Mouse (Mus musculus): ENCODE measurements at regions not wholly inside any gene's neighbourhood (a gene's known extent, or its start where the extent isn't known, plus 50 kb on each side); places are given as distances from the start of the nearest gene placed in this dataset.

GRCm38 (mm10) chr2:92768088-92768487 lies 146.8 kb upstream of the Syt13 start:
- intact Hi-C loops (cut with DNase I), result no loop called here
- H3K27ac ChIP-seq, result no peak overlapping the region
- no peak overlapping the region for H3K9ac ChIP-seq (ENCODE audit: low read depth, low read length)
- no peak overlapping the region for H3K4me3 ChIP-seq
- H3K4me1 ChIP-seq (ENCODE audit: control insufficient read depth, insufficient read depth, low read length), result no peaks in the 10 kb centered on the region
- no peaks in the 10 kb centered on the region for H3K79me2 ChIP-seq (replicated peaks; ENCODE audit: control insufficient read depth, insufficient read depth, low read length)
- H3K27me3 ChIP-seq (ENCODE audit: control insufficient read depth, insufficient read depth, low read length), result no peaks in the 10 kb centered on the region
- peak; percentile 34 to 45 for DNase-seq
- TF ChIP-seq CTCF (IDR thresholded peaks at IDR 0.05) (no peak), EP300 (IDR thresholded peaks at IDR 0.05; ENCODE audit: insufficient read depth, low read depth, low read length) (no peak), POLR2A (IDR thresholded peaks at IDR 0.05; ENCODE audit: insufficient read depth, low read depth, low read length) (no peak)
- no peaks in the 10 kb centered on the region for H3K36me3 ChIP-seq (ENCODE audit: control insufficient read depth, insufficient read depth, low read length)
- 22% methylated on average over 2 of the region's 2 CpGs for WGBS

- no peak for DNase-seq
- Histone ChIP-seq H3K27me3 (ENCODE audit: control insufficient read depth, insufficient read depth, low read length) (no peaks in the 10 kb centered on the region), H3K36me3 (ENCODE audit: control insufficient read depth, insufficient read depth, low read length) (no peaks in the 10 kb centered on the region), H3K4me3 (no peak overlapping the region), H3K27ac (no peak overlapping the region), H3K4me1 (ENCODE audit: control insufficient read depth, insufficient read depth, low read length) (no peaks in the 10 kb centered on the region), H3K79me2 (replicated peaks; ENCODE audit: control insufficient read depth, insufficient read depth, low read length) (no peaks in the 10 kb centered on the region), H3K9ac (ENCODE audit: low read depth, low read length) (no peak overlapping the region)
- WGBS, result 63% methylated on average over 3 of the region's 3 CpGs
- TF ChIP-seq POLR2A (IDR thresholded peaks at IDR 0.05; ENCODE audit: insufficient read depth, low read depth, low read length), result no peak
- no peak for TF ChIP-seq EP300 (IDR thresholded peaks at IDR 0.05; ENCODE audit: insufficient read depth, low read depth, low read length)
- no peak for TF ChIP-seq CTCF (IDR thresholded peaks at IDR 0.05)
- intact Hi-C loops (cut with DNase I), result no loop called here
Observed at GRCm38 (mm10) chr2:92769061-92769460, 145.8 kb upstream of the Syt13 start.

DNA sequence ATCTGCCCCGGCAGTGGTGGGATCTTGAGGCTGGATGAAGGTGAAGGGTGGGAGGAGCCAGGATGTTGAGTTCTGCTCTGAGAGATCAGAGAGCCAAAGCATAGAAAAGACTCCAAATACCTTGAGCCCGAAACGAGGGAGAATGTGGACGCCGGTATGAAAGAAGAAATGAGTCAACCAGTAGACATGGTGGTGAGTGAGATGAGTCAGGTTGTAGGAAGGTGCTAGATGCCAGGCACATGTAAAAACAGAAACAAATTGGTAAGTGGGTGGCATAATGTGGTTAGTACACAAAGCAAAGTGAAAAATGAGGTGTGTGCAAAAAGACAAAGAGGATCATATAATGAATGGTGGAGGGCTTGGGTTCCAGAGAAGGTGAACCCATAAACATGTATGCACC lies 144.8 kb upstream of the Syt13 start:
- Histone ChIP-seq H3K27ac (no peak overlapping the region), H3K4me1 (ENCODE audit: control insufficient read depth, insufficient read depth, low read length) (no peaks in the 10 kb centered on the region), H3K79me2 (replicated peaks; ENCODE audit: control insufficient read depth, insufficient read depth, low read length) (no peaks in the 10 kb centered on the region), H3K4me3 (no peak overlapping the region), H3K9ac (ENCODE audit: low read depth, low read length) (no peak overlapping the region), H3K36me3 (ENCODE audit: control insufficient read depth, insufficient read depth, low read length) (no peaks in the 10 kb centered on the region), H3K27me3 (ENCODE audit: control insufficient read depth, insufficient read depth, low read length) (no peaks in the 10 kb centered on the region)
- no peak for DNase-seq
- TF ChIP-seq POLR2A (IDR thresholded peaks at IDR 0.05; ENCODE audit: insufficient read depth, low read depth, low read length), result no peak
- WGBS, result 78% methylated on average over 5 of the region's 5 CpGs
- intact Hi-C loops (cut with DNase I), result no loop called here

DNA sequence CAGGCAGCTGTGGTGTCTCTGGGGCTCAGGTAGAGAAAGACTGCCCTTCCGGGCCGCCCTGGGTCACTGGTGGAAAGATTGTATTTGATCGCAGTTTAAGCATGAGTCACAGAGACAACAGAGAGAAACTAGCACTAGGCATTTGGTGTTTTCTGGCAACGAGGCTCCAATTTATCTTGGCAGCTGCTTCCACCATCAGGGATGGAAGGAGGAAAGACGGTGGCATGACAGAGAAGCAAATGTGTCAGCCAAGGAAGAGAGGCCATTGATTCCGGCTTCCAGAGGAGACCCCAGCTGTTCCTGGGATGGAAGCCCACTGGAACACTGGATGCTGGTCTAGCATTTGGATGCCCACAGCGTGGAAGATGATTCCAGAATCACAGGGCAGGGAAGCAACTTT lies 142.3 kb upstream of the Syt13 start:
- H3K4me3 ChIP-seq, result no peak overlapping the region
- no peaks in the 10 kb centered on the region for H3K4me1 ChIP-seq (ENCODE audit: control insufficient read depth, insufficient read depth, low read length)
- no peaks in the 10 kb centered on the region for H3K79me2 ChIP-seq (replicated peaks; ENCODE audit: control insufficient read depth, insufficient read depth, low read length)
- TF ChIP-seq CTCF (IDR thresholded peaks at IDR 0.05) (no peak), EP300 (IDR thresholded peaks at IDR 0.05; ENCODE audit: insufficient read depth, low read depth, low read length) (no peak), POLR2A (IDR thresholded peaks at IDR 0.05; ENCODE audit: insufficient read depth, low read depth, low read length) (no peak)
- no peak overlapping the region for H3K9ac ChIP-seq (ENCODE audit: low read depth, low read length)
- H3K36me3 ChIP-seq (ENCODE audit: control insufficient read depth, insufficient read depth, low read length), result no peaks in the 10 kb centered on the region
- no peak for DNase-seq
- H3K27ac ChIP-seq, result no peak overlapping the region
- intact Hi-C loops (cut with DNase I), result no loop called here
- WGBS, result 44% methylated on average over 7 of the region's 7 CpGs
- no peaks in the 10 kb centered on the region for H3K27me3 ChIP-seq (ENCODE audit: control insufficient read depth, insufficient read depth, low read length)

GRCm38 (mm10) chr2:92776497-92776896 lies 138.4 kb upstream of the Syt13 start:
- Histone ChIP-seq H3K9ac (ENCODE audit: low read depth, low read length) (no peak overlapping the region), H3K4me1 (ENCODE audit: control insufficient read depth, insufficient read depth, low read length) (no peaks in the 10 kb centered on the region), H3K4me3 (no peak overlapping the region), H3K27ac (no peak overlapping the region), H3K27me3 (ENCODE audit: control insufficient read depth, insufficient read depth, low read length) (no peaks in the 10 kb centered on the region), H3K79me2 (replicated peaks; ENCODE audit: control insufficient read depth, insufficient read depth, low read length) (no peaks in the 10 kb centered on the region), H3K36me3 (ENCODE audit: control insufficient read depth, insufficient read depth, low read length) (no peaks in the 10 kb centered on the region)
- TF ChIP-seq POLR2A (IDR thresholded peaks at IDR 0.05; ENCODE audit: insufficient read depth, low read depth, low read length) (no peak), EP300 (IDR thresholded peaks at IDR 0.05; ENCODE audit: insufficient read depth, low read depth, low read length) (no peak), CTCF (IDR thresholded peaks at IDR 0.05) (no peak)
- WGBS, result 88% methylated on average over 2 of the region's 2 CpGs
- no peak for DNase-seq
- intact Hi-C loops (cut with DNase I), result no loop called here

DNA sequence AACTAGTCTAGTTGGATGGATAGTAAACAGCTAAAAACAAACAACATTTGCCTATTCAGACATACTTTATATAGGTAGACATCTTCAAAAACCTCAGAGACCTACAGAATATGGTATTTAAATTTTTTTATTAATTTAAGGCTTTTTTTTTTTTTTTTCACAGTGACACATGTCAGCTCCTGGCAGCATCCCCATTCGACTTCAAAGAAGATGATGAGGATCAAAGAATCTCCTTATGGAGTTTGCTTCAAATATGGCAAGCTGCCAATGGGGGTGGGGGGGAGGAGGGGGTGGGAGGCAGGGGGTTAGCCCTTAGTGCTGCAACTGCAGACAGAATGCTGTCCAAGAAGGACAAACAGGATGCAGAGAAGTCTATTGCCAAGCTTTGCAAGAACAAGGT lies 135.8 kb upstream of the Syt13 start:
- TF ChIP-seq CTCF (IDR thresholded peaks at IDR 0.05), result no peak
- no peak for TF ChIP-seq EP300 (IDR thresholded peaks at IDR 0.05; ENCODE audit: insufficient read depth, low read depth, low read length)
- no peak for TF ChIP-seq POLR2A (IDR thresholded peaks at IDR 0.05; ENCODE audit: insufficient read depth, low read depth, low read length)
- no peak for DNase-seq
- Histone ChIP-seq H3K27me3 (ENCODE audit: control insufficient read depth, insufficient read depth, low read length) (no peaks in the 10 kb centered on the region), H3K36me3 (ENCODE audit: control insufficient read depth, insufficient read depth, low read length) (no peaks in the 10 kb centered on the region), H3K9ac (ENCODE audit: low read depth, low read length) (no peak overlapping the region), H3K4me1 (ENCODE audit: control insufficient read depth, insufficient read depth, low read length) (no peaks in the 10 kb centered on the region), H3K79me2 (replicated peaks; ENCODE audit: control insufficient read depth, insufficient read depth, low read length) (no peaks in the 10 kb centered on the region), H3K4me3 (no peak overlapping the region), H3K27ac (no peak overlapping the region)
- intact Hi-C loops (cut with DNase I), result no loop called here
- WGBS, result 44% methylated on average over 1 of the region's 1 CpGs
